Mouse (Mus musculus): ENCODE data around the gene Msantd3.

DNA sequence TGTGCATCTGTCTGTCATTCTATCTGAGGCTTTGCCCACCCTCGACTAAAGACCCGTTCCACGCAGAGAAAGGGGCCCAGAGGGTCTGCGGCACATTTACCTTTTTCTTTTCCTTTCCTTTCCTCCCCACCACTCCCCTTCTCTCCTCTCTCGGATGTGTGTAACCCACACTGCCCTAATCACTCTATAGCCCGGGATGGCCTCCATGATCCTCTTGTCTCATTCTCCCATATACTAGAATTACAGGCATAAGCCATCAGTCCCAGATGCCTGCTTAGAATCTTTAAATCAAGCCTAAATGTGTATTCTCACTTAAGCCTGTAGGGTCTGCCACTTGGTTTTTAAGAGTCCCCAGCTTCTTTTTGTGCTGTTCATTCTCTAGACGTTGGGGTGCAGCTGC, 36.6 kb downstream of the Msantd3 start:
- TF ChIP-seq CTCF (conservative IDR thresholded peaks at IDR 0.05; ENCODE audit: insufficient read depth, insufficient read length, low read depth, low read length) (no peak), POLR2A (IDR thresholded peaks at IDR 0.05; ENCODE audit: low read depth, low read length) (no peak)

All from kidney, adult 2 months (tissue).